Mouse (Mus musculus): ENCODE results near the gene Adamtsl2. TPM values are rescaled to one million over a fixed set of nuclear protein-coding genes. Genes with fewer than 3 reads are reported as not detected.

The Adamtsl2 gene
- total RNA-seq, 1 experiment = 0.36 TPM

DNA sequence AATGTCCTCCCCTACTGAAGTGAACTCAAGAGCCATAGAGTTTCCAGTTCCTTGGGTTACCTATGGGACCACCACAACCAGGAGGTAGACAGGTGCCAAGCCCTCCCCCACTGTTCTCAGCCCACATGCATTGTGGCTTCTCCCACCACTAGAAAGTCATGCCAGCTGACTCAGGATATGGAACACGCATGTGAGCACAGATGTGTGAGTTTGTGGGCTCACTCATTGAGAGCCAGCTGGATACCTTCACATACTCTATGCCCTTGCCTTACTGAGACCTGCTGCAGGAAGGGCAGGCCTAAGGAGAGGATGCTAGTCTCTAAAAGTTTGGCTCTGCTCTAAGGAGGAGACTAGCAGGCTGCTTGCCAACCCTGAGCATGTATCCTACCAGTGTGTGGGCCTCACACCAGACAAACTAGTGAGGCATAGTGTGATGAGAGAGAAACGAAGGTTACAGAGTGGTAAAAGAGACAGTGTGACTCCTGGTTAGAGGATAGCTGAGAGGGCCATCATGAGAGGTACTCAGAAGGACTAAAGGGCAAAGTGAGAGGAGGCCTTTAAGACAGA is 8.8 kb upstream of the Adamtsl2 start:
- DNase-seq (ENCODE audit: low read depth, low spot score) = no peak
- no peak for TF ChIP-seq ZNF384 (IDR thresholded peaks at IDR 0.05; ENCODE audit: low read depth, low read length)
- TF ChIP-seq HCFC1 (IDR thresholded peaks at IDR 0.05; ENCODE audit: borderline replicate concordance, insufficient read depth, low read length) = no peak
- no peak for TF ChIP-seq MAFK (IDR thresholded peaks at IDR 0.05; ENCODE audit: insufficient read depth, low read depth, low read length)
- TF ChIP-seq ZC3H11A (IDR thresholded peaks at IDR 0.05; ENCODE audit: borderline replicate concordance, low read depth, low read length) = no peak

DNA sequence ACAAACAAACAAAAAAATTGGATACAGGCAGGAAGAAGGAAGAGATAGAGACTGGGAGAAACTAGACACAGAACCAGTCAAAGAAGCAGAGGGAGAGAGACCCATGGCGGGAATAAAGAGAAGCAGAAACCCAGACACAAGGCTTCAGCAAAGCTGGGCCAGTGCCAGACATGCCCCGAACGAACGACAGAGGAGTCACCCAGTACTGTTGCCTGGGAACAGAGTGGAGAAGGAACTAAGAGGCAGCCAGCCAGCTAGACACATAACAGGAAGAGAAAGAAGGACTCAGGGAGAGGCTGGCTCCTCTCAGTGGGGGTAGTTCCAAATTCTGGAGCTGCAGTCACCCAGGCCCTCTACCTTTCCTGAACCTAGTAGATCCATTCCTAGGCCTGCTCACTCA is 8.0 kb upstream of the Adamtsl2 start:
- DNase-seq (ENCODE audit: low read depth, low spot score) = no peak
- Histone ChIP-seq H3K36me3 (ENCODE audit: control insufficient read depth, insufficient read depth, low read length, poor library complexity, severe bottlenecking) (no peaks in the 10 kb centered on the region), H3K4me1 (ENCODE audit: control insufficient read depth in 2 of 2, insufficient read depth in 2 of 2, low read length in 2 of 2, poor library complexity in 1 of 2) (no peaks in the 10 kb centered on the region), H3K9me3 (ENCODE audit: control insufficient read depth, insufficient read depth, low read depth, low read length) (no peaks in the 10 kb centered on the region), H3K4me3 (ENCODE audit: insufficient read depth in 1 of 2, low read depth in 1 of 2, low read length in 2 of 2, poor library complexity in 1 of 2, severe bottlenecking in 1 of 2) (no peak overlapping the region), H3K27ac (ENCODE audit: insufficient read depth, low read depth, low read length, poor library complexity, severe bottlenecking) (no peak overlapping the region), H3K9ac (ENCODE audit: insufficient read depth, low read depth, low read length, poor library complexity, severe bottlenecking) (no peak overlapping the region)
- in situ Hi-C loops (cut with MboI; ENCODE audit: low sequenced_read_pairs in 2 of 2, unreplicated experiment in 2 of 2) = no loop called here
- TF ChIP-seq HCFC1 (IDR thresholded peaks at IDR 0.05; ENCODE audit: borderline replicate concordance, insufficient read depth, low read length) (no peak), ZC3H11A (IDR thresholded peaks at IDR 0.05; ENCODE audit: borderline replicate concordance, low read depth, low read length) (no peak), CHD2 (IDR thresholded peaks at IDR 0.05; ENCODE audit: low read depth, low read length) (no peak), ZNF384 (IDR thresholded peaks at IDR 0.05; ENCODE audit: low read depth, low read length) (no peak), MAFK (IDR thresholded peaks at IDR 0.05; ENCODE audit: insufficient read depth, low read depth, low read length) (no peak)

More for the DNA sequence above, 8.8 kb upstream of the Adamtsl2 start:
- Histone ChIP-seq H3K9me3 (ENCODE audit: control insufficient read depth, insufficient read depth, low read depth, low read length) (no peaks in the 10 kb centered on the region), H3K4me1 (ENCODE audit: control insufficient read depth in 2 of 2, insufficient read depth in 2 of 2, low read length in 2 of 2, poor library complexity in 1 of 2) (no peaks in the 10 kb centered on the region), H3K36me3 (ENCODE audit: control insufficient read depth, insufficient read depth, low read length, poor library complexity, severe bottlenecking) (no peaks in the 10 kb centered on the region), H3K4me3 (ENCODE audit: insufficient read depth in 1 of 2, low read depth in 1 of 2, low read length in 2 of 2, poor library complexity in 1 of 2, severe bottlenecking in 1 of 2) (no peak overlapping the region), H3K27ac (ENCODE audit: insufficient read depth, low read depth, low read length, poor library complexity, severe bottlenecking) (no peak overlapping the region), H3K9ac (ENCODE audit: insufficient read depth, low read depth, low read length, poor library complexity, severe bottlenecking) (no peak overlapping the region)
- in situ Hi-C loops (cut with MboI; ENCODE audit: low sequenced_read_pairs in 2 of 2, unreplicated experiment in 2 of 2) = no loop called here

DNA sequence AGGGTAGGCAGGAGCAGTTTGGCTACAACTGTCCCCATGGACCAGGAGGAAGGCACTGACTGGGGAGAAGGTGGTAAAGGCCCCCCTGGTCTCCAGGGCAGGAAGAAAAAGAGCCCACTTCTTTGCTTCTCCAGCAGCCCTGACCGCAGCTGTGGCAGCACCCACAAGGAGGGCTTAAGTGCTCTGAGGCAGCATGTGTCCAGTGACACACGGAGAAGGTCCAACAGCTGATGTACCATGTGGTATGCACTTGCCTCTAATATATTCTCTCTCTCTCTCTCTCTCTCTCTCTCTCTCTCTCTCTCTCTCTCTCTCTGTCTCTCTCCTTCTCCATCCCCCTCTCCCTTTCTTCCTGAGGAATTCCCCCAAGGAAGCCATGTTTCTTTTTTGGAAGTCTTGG is 7.2 kb upstream of the Adamtsl2 start, which contains the start of gene Mymk:
Gene Mymk (minus strand): TSS at position 202 of the 400 bp plus-strand sequence.
- no peaks in the 10 kb centered on the region for H3K36me3 ChIP-seq (ENCODE audit: control insufficient read depth, insufficient read depth, low read length, poor library complexity, severe bottlenecking)
- in situ Hi-C loops (cut with MboI; ENCODE audit: low sequenced_read_pairs in 2 of 2, unreplicated experiment in 2 of 2) = no loop called here
- H3K4me1 ChIP-seq (ENCODE audit: control insufficient read depth in 2 of 2, insufficient read depth in 2 of 2, low read length in 2 of 2, poor library complexity in 1 of 2) = no peaks in the 10 kb centered on the region

DNA sequence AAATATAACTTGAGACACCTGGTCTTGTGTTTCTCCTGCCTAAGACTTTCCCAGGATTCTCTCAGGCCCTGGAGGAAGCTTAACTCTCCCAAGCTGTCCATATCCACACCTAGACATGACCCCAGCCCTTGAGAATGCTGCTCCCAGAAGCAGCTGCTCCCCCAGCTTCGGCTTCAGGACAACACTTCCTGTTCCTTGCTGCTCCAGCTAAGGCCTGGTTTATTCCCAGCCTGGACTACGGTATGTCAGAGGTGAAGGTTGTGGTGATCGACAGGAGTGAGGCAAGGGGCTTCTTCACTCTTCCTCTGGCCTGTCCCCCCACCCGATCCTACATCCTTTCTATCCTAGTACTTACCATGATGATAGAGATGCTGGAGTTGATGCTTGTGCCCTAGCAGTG is 5.8 kb upstream of the Adamtsl2 start:
- Histone ChIP-seq H3K4me1 (ENCODE audit: control insufficient read depth in 2 of 2, insufficient read depth in 2 of 2, low read length in 2 of 2, poor library complexity in 1 of 2) (no peaks in the 10 kb centered on the region), H3K4me3 (ENCODE audit: insufficient read depth in 1 of 2, low read depth in 1 of 2, low read length in 2 of 2, poor library complexity in 1 of 2, severe bottlenecking in 1 of 2) (no peak overlapping the region), H3K27ac (ENCODE audit: insufficient read depth, low read depth, low read length, poor library complexity, severe bottlenecking) (no peak overlapping the region), H3K9ac (ENCODE audit: insufficient read depth, low read depth, low read length, poor library complexity, severe bottlenecking) (no peak overlapping the region), H3K9me3 (ENCODE audit: control insufficient read depth, insufficient read depth, low read depth, low read length) (no peaks in the 10 kb centered on the region), H3K36me3 (ENCODE audit: control insufficient read depth, insufficient read depth, low read length, poor library complexity, severe bottlenecking) (no peaks in the 10 kb centered on the region)
- DNase-seq (ENCODE audit: low read depth, low spot score) = no peak
- in situ Hi-C loops (cut with MboI; ENCODE audit: low sequenced_read_pairs in 2 of 2, unreplicated experiment in 2 of 2) = no loop called here
- no peak for TF ChIP-seq HCFC1 (IDR thresholded peaks at IDR 0.05; ENCODE audit: borderline replicate concordance, insufficient read depth, low read length)
- TF ChIP-seq MAFK (IDR thresholded peaks at IDR 0.05; ENCODE audit: insufficient read depth, low read depth, low read length) = no peak
- TF ChIP-seq CHD2 (IDR thresholded peaks at IDR 0.05; ENCODE audit: low read depth, low read length) = no peak

More for the DNA sequence above, 7.2 kb upstream of the Adamtsl2 start, which contains the start of gene Mymk:
- Histone ChIP-seq H3K27ac (ENCODE audit: insufficient read depth, low read depth, low read length, poor library complexity, severe bottlenecking) (no peak within 1 kb of the TSS), H3K4me3 (ENCODE audit: insufficient read depth in 1 of 2, low read depth in 1 of 2, low read length in 2 of 2, poor library complexity in 1 of 2, severe bottlenecking in 1 of 2) (no peak within 1 kb of the TSS), H3K9me3 (ENCODE audit: control insufficient read depth, insufficient read depth, low read depth, low read length) (no peaks in the 10 kb centered on the region), H3K9ac (ENCODE audit: insufficient read depth, low read depth, low read length, poor library complexity, severe bottlenecking) (no peak within 1 kb of the TSS)
- no peak for DNase-seq (ENCODE audit: low read depth, low spot score)
- TF ChIP-seq HCFC1 (IDR thresholded peaks at IDR 0.05; ENCODE audit: borderline replicate concordance, insufficient read depth, low read length) (no peak), MAFK (IDR thresholded peaks at IDR 0.05; ENCODE audit: insufficient read depth, low read depth, low read length) (no peak), CHD2 (IDR thresholded peaks at IDR 0.05; ENCODE audit: low read depth, low read length) (no peak), ZC3H11A (IDR thresholded peaks at IDR 0.05; ENCODE audit: borderline replicate concordance, low read depth, low read length) (no peak), ZNF384 (IDR thresholded peaks at IDR 0.05; ENCODE audit: low read depth, low read length) (no peak)

DNA sequence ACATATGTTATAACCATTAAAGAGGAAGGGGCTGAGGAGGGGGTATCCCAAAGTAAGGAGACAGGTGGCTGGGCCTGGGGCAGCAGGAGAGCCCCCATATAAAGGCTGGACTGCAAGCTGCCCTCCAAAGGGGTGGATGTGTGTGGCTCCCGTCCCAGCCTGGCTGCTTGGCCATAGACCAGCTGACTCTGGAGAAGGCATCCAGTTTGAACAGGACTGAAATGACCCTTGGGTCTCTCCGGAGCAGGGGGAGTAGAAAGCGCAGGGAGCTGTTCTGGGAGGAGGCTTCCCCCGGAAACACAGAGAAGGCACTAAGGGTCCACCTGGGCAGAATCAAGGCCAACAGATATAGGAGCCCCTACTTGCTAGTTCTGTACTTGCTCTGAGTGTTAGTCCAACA is 4.4 kb upstream of the Adamtsl2 start:
- in situ Hi-C loops (cut with MboI; ENCODE audit: low sequenced_read_pairs in 2 of 2, unreplicated experiment in 2 of 2) = no loop called here
- no peaks in the 10 kb centered on the region for H3K36me3 ChIP-seq (ENCODE audit: control insufficient read depth, insufficient read depth, low read length, poor library complexity, severe bottlenecking)
- no peaks in the 10 kb centered on the region for H3K4me1 ChIP-seq (ENCODE audit: control insufficient read depth in 2 of 2, insufficient read depth in 2 of 2, low read length in 2 of 2, poor library complexity in 1 of 2)
- H3K27ac ChIP-seq (ENCODE audit: insufficient read depth, low read depth, low read length, poor library complexity, severe bottlenecking) = no peak overlapping the region
- H3K9me3 ChIP-seq (ENCODE audit: control insufficient read depth, insufficient read depth, low read depth, low read length) = no peaks in the 10 kb centered on the region
- DNase-seq (ENCODE audit: low read depth, low spot score) = no peak
- no peak overlapping the region for H3K4me3 ChIP-seq (ENCODE audit: insufficient read depth in 1 of 2, low read depth in 1 of 2, low read length in 2 of 2, poor library complexity in 1 of 2, severe bottlenecking in 1 of 2)
- no peak overlapping the region for H3K9ac ChIP-seq (ENCODE audit: insufficient read depth, low read depth, low read length, poor library complexity, severe bottlenecking)
- no peak for TF ChIP-seq CHD2 (IDR thresholded peaks at IDR 0.05; ENCODE audit: low read depth, low read length)
- no peak for TF ChIP-seq MAFK (IDR thresholded peaks at IDR 0.05; ENCODE audit: insufficient read depth, low read depth, low read length)
- no peak for TF ChIP-seq HCFC1 (IDR thresholded peaks at IDR 0.05; ENCODE audit: borderline replicate concordance, insufficient read depth, low read length)
- TF ChIP-seq ZNF384 (IDR thresholded peaks at IDR 0.05; ENCODE audit: low read depth, low read length) = no peak
- no peak for TF ChIP-seq ZC3H11A (IDR thresholded peaks at IDR 0.05; ENCODE audit: borderline replicate concordance, low read depth, low read length)
